Mouse (Mus musculus) erythroblast, embryonic 14.5 days (primary cell): ENCODE data around the gene Tnfsfm13.

Experiments used
- GATA1 ChIP-seq: IDR thresholded peaks from 2 replicates; pipeline ENCODE4 v1.6.1; 2012; ENCODE audit warnings: low read length, inconsistent platforms, mixed read lengths
- TAL1 ChIP-seq: IDR thresholded peaks from 3 replicates; pipeline ENCODE4 v1.6.1; 2012; ENCODE audit warnings: low read length, inconsistent platforms, mixed read lengths

- no peak for TF ChIP-seq GATA1
- no peak for TF ChIP-seq TAL1
Measured at GRCm38 (mm10) chr11:69693421-69693965, 2.4 kb downstream of the Tnfsfm13 start.
